Mouse (Mus musculus) embryonic fibroblast, embryonic 13.5 days (primary cell): ENCODE results near the gene Gtf2i.

Source experiments
- CTCF ChIP-seq: IDR thresholded peaks from 2 replicates; pipeline ENCODE4 v1.5.1; 2011; ENCODE audit warnings: mild to moderate bottlenecking, control low read depth, low read length, moderate library complexity, borderline replicate concordance; ENCODE audit not compliant: insufficient read depth
- POLR2A ChIP-seq: IDR thresholded peaks from 2 replicates; pipeline ENCODE4 v1.6.1; 2011; ENCODE audit warnings: low read depth, mild to moderate bottlenecking, control low read depth, low read length, moderate library complexity

DNA sequence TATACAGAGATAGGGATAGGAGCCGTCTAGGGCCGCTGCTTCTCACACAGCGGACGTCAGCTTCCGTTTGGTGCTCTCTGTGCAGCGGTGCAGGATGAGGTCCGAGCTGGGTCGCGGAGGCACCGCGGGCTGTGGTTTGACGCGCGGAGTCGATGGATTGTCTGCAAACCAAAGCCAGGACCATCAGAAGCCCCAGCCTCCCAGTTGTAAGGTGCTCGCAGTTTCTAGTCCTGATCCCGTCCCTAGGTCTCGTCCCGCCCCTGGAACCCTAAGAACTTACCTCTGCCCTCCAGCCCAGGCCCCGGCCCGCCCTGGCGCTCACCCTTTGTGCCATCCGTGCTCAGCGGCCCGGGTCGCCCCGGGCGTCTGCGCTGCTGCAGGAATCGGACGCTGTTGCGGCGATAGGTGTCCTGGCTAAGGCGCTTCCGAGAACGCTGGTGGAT lies 92.8 kb downstream of the Gtf2i start:
- TF ChIP-seq CTCF (no peak), POLR2A (no peak)
